Mouse (Mus musculus) mouse embryonic stem cell (cell line): ENCODE data around the gene Yars.

Experiments used
- in situ Hi-C, 2 experiments: fragments of 300-500 bp; cut with MboI; formaldehyde crosslinking; loops; 1 replicate in 1 of 2; 3 replicates in 1 of 2; pipeline ENCODE4 v1.14.3; 2019 to 2020; ENCODE audit warnings: low sequenced_read_pairs in 2 of 2, low pct_unique_long_range_greater_than_20kb in 1 of 2, mixed read lengths in 1 of 2; ENCODE audit not compliant: unreplicated experiment in 1 of 2

Yars gene

DNA sequence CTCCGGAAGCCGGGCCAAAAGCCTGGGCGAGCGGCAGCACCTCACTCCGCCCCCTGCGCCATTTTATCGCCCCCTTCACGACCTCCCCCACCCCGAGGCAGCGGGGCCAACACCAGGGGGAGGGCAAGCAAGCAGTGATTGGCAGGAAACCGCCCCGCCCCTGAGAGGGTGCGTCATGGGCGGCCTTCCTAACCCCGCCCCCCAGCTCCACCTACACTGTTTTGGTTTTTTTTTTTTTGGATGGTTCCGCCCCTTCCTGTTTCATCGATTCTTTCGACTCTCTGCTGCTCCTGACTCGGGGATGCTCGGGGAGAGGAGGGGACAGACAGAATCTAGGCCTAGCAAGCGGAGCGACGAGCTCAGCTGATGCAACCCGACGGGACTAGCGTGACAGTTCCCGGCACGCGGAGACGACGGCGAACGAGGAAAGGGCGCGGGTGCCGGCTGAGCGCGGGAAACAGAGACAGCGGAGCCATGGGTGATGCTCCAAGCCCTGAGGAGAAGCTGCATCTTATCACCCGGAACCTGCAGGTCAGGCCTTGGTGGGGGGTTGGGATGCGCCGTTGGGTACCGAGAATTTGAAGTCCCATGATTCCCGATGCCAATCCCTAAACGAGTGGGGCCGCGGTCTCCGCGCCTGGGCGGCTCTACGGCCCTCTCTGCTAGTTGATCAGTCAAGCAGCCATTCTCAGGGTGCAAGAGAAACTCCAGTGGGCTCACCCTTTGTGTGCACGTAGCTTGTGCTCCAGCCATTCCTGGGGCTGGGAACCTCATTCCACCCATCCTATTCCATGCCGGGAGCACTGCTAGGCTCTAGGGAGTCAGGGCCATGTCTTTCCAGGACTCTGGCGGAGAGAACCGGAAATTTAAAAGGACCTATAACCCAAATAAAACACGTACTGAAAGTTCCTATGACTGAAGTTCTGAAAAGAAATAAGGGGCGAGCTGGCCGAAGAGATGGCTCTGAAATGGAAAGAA is at the start of gene Yars, which contains the start of gene S100pbp:
TSS of gene Yars (plus strand) at position 219 of the 978 bp plus-strand sequence.
TSS of gene S100pbp (minus strand) at position 186 of the 978 bp plus-strand sequence.
- in situ Hi-C loops = no loop called here

DNA sequence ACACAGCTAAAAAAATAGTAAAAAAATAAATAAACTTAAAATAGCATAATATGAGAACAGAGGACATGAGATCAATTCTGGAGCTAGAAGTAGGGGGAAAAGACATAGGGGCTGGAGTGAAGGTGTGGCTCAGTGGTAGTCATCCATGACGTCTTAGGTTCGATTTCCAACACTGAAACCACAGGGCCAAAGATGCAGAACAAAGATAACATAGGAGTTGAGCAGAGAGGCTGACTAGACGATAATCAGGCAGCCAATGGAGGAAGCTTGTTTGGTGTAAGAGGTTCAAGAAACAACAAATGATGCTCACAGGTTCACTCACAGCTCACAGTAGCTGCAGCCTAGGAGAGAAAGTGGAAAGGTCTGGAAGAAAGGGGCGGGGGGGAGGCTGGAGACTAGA is 48.8 kb upstream of the Yars start:
- in situ Hi-C loops = no loop called here

DNA sequence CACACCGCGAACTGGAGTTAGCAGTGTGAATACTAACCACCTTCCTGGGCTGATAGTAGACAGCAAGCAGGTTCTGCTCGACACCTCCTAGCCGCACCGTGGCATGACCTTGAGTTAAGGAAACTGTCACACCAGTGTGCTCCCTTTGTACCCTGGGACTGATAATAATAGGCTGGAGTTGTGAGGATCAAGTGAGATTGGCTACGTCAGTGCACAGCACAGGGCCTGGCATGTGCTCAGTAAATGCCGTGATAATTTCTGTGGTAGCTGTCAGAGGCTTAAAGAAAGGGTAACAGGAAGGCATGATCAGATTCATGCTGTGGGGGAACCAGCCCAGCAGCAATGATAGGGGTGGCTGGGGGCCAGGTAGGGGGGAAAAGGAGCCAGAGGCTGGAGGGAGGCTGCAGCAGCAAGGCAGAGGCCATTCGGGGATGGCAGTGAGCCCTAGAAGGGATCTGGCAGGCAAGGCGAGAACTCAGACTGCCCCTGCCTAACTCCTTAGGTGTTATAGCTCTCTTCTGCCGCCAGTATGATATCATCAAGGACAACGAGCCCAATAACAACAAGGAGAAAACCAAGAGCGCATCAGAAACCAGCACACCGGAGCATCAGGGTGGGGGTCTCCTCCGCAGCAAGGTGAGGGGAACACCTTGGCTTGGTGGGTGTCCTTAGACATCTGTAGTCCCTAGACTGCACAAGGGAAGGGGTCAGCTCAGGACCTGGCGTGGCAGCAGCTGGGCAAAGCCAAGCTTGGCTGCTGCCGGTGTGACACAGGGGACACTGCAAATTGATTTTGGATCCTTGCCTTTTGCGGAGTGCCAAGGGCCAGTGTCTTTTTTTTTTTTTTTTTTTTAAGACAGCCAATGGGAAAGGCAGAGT is 47.8 kb upstream of the Yars start:
- in situ Hi-C loops = no loop called here

DNA sequence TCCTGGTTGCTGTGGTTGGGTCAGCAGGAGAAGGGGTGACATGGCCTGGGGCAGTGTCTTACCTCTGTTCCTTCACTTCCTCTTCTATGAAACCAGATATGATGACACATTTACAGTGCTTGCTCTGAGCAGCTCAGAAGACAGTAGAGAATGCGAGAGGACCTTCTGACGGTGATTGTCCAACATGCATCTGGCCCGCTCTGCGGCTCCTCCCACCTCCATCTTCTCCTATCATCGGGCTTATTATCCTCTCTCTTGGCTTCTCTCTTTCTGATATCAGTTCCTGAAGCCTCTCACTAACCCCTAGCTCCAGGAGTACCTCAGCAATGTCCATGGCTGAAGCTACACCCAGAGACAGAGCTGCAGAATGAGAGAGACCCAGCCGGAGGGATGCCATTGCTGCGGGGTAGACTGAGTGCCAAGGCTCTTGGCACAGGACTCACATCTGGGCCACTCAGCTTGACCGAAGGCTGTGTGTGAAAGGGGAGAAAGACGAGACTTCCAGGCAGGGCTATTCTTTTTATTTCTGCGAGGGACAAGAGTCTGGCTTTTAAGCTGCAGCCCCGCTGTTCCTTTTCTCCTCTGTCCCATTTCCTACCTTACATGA is 47.0 kb upstream of the Yars start:
- in situ Hi-C loops = no loop called here

DNA sequence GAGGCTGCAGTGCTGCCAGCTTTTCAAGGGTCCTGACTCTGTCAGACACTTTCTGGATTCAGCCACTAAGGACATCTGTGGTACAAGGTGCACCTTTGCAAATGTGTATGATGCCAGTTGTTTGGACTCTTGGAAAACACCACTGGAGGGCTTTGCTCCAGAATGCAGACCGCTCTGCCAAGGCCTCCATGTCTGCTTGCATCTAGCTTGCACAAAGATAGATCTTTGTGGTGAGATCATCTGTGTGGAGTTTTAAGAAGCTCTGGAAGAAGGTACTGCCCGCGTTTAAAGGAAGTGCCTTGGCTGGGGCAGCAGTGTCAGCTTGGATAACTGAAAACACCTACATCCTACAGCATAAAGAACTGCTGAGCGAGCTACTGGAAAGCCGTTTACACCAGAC is 46.1 kb upstream of the Yars start:
- in situ Hi-C loops = no loop called here

DNA sequence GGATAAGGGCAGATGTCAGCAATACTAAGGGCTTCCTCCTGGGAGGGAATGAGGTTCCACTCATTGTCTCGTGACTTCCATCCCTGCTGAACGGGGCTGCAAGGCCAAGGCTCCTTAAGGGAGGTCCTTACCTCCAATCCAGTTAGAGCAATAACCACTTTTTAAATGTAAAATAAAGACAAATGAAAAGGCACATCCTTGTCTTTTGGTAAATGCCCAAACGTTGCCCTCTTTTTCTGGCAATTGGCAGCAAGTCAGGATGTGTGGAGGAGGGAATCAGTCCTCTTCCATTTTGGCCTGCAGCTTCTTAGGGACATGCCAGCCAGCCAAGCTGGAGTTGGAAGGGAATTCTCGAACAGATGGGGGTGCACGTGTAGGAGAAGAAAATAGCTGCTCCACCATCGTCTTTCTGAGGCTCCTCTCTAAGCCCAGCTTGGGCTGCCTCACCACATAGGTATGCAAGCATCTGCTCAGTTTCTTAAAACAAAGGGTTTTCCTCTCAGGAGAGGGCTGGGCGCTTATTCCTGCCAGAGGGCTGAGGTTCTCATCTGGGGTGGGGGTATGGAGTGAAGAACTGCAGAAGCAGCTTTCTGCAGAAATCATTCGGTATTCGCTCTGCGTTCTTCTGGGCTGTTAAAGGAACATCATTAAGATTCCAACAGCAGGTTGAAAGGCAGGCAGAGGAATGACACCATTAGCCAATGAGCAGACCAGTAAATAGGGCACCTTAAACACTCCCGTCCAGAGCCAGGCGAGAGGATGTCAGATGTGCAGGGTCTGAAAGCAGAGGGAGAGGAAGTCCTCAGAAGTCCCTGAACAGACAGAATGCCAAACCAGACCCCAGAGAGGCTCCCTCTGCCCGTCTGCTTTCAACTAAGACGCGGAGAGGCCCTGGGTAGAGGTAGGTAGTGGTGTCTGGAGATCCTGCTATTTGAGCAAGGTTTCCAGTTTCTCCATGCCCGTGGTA is 44.9 kb upstream of the Yars start:
- in situ Hi-C loops = no loop called here

DNA sequence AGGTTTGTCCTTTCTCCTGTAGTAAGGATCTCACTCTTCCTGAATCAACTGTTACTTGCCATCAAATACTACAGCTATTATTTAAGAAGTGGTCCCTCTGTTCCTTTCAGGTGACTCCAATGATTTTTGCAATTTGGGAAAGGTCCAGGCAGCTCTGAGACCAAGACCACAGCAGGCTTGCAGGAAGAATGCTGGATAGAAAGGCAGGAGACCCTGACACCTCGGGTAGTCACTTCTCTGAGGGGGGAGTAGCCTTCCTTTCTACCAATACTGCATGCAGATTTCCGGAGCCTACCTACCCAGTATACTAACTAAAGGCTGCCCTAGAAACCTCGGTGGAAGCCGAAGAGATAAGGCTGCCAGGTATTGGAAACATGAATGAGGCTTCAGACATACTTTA is 44.1 kb upstream of the Yars start:
- in situ Hi-C loops = no loop called here

DNA sequence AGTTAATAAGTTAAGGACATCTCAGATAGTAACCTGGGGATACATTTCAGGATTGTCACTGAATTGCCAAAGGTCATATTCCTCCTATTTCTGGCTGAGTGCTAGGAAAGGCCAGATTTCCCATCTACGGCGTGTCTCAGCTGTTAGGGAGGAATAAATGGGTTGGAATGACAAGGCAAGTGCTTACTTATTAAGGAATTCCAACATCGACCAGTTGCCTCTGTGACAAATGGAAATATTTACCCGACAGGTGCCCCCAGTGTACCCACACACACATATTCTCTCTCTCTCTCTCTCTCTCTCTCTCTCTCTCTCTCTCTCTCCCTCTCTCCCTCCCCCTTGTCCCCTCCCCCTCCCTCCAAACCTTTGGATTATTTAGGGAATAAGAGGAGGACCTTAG is 43.6 kb upstream of the Yars start:
- in situ Hi-C loops = no loop called here

DNA sequence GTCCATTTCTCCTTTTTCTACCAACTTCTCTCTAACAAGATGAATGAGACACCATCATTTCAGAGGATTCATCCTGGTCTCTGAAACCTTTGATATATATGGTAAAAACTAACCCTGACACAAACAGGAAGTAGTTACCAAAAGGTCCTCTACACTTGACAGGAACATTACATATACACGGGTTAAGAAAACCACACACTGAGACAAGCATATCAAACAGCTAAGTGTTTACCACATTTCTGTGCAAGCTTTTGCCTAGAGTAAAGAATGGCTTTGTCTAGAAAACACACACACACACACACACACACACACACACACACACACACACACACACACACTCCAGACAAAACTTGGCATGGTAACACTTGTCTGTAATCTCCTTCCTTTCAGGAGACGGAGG is 43.2 kb upstream of the Yars start:
- in situ Hi-C loops = no loop called here

DNA sequence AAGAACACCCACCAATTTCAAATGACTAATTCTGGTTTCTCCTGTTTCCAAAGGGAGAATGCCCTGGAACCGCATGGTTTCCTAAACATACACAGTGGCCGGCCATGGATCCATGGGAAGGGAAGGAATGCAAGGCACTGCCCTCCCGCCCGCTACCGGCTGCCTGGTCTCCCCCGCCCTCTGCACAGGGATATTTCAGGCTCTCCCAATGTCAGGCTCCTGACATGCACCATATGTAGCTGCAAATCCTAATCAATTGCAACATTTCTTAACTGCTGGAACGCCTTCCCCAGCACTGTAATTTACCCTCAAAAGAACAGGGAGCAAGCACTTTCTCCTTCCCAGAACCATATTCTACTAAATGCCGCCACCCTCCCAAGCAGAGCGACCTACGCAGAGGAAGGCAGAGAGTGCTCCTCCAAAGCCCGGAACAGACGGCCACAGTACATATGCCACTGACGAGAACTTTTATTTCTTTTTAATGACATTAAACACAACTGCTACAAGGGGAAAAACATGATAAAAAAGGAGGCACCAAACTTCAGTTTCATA is 41.9 kb upstream of the Yars start:
- in situ Hi-C loops = no loop called here

DNA sequence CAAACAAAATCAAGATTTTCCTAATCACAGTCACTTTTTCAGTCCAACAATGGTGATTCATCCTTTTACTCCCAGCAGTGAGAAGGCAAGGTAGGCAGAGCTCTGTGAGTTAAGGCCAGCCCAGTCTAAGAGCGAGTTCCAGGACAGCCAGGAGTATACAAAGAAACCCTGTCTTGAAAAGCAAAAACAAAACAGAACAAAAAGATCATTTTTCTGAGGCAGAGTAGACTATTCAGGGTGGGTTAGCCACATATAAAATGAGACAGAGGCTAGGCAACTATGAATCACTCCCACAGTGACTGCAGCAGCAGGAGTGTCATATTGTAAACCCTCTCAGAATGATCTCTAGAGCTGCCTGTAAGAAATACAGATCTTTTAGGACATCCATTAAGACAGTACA is 40.2 kb upstream of the Yars start:
- in situ Hi-C loops = no loop called here

DNA sequence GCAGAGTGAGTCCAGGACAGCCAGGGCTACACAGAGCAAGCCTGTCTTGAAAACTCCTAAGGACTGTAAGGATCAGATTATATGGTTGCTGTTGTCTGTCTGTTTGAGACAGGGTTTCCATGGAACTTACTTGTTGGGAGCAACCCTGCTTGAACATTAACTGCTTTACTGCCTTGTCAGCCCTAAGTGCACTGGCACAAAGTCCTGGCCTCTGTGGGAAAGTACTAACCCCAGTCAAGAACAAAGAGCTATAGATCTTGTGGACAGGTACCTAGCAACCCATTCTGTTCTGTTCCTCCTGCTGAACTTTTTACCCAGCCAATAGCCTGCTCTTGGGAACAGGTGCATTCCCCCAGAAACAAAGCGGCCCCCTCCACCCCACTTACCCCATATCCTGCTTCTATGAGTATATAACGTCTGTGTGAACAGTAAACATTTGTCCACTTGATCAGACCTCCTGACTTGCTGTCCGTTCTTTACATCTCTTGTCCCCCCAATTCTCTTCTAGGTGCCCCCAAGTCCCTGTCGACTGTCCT is 38.2 kb upstream of the Yars start:
- in situ Hi-C loops = no loop called here

DNA sequence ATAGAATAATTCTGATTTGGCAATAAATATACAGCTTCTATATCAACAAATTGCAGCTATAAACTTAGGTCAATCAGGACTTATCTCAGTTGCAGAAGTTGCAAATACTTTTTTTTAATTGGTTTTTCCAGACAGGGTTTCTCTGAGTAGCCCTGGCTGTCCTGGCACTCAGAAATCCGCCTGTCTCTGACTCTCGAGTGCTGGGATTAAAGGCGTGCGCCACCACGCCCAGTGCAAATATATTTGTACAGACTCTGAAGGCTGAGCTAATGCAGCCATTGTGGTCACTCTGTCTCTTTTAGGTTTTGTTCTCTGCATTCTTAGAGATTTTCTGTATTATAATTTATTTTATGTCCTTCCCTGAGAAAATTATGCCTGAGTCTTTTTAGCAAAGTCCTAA is 32.0 kb upstream of the Yars start:
- in situ Hi-C loops = no loop called here

DNA sequence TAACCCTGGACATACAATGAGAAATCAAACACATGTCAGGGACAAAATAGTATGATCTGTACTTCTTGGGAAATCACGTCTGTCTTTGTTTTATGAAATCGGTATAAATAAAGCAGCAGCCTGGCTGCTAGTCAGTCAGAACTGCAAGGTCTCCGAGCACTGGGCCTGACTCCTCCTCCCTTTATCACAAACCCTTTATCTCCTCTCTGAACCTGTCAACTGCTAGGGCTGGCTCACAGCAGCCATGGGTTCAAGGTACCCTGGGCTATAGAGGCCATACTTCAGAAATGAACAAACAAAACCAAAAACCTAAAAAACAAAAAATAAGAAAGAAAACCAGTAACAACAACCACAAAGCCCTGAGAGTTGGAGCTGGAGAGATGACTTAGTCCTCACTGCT is 31.0 kb upstream of the Yars start:
- in situ Hi-C loops = no loop called here

DNA sequence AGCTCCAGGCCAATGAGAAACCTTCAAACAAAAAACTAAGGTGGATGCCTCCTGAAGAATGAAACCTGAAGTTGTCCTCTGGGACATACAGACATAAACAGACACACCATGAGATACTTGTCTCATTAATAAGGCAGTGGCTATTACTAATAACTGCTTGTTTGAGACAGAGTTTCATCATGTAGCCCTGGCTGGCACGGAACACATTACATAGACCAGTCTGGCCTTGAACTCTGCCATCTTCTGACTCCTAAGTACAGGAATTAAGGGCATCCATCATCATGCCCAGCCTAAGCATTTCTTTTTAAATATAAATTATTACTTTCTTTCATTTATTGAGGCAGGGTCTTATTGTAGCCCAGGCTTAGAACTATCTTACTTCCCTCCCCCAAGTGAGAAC is 28.5 kb upstream of the Yars start:
- in situ Hi-C loops = no loop called here

DNA sequence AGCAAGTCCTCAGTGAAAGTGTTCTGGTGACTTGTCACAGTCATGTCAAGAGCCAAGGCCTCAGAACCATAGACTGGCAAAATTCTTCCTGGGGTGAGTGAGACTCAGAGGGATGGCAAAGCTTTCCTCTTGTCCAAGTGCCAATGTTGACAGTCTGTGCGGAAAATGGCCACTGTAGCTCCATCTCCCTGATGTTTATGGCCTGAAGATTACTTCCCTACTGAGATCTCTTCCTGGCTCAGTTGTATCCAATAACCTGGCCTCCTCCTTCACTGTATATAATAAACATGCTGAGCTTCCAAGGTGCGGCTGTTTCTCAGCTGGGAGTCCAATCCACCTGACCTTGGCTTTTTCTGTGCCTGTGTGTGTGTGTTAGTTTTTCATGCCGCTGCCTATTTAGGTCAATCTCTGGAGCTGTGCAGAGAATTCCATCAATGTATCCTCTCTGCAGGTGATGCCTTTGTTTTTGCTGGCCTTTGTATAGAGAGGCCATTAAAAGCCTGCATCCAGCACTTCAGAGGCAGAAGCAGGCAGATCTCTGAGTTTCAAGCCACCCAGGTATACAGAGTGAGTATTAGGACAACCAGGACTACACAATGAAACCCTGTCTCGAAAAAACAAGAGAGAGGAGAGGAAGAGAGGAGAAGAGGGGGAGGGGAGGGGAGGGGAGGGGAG is 27.8 kb upstream of the Yars start:
- in situ Hi-C loops = no loop called here

DNA sequence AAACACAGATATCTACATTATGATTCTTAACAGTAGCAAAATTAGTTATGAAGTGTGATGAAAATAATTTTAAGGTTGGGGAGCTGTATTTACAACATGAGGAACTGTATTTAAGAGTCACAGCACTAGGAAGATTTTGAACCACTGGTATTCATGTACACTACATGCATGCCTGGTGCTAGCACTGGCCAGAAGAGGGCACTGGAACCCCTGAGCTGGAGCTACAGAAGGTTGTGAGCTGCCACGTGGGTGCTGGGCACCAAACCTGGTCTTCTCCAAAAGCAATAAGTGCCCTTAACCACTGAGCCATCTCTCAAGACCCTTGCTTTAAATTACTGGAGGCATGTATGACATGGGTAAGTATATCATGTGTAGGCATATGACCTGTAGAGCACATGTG is 17.0 kb upstream of the Yars start:
- in situ Hi-C loops = no loop called here
